Mouse (Mus musculus) frontal cortex, postnatal 10 days (tissue): ENCODE data around the gene Olfr1459.

ENCODE experiments used
- DNase-seq, 2 experiments: peaks; one replicate each; pipeline ENCODE4 v3.0.0; 2022; ENCODE audit warnings: low spot score in 2 of 2, mixed read lengths in 1 of 2

The Olfr1459 gene

GRCm38 (mm10) chr19:13149449-13149848, at the start of gene Olfr1459:
Olfr1459 (minus strand) TSS chr19:13149549.
- DNase-seq = no peak

GRCm38 (mm10) chr19:13185434-13185833, 36.1 kb upstream of the Olfr1459 start, which contains the start of gene Olfr1462:
Olfr1462 (plus strand) TSS chr19:13185734.
- DNase-seq = no peak

- no peak for DNase-seq
Observed at GRCm38 (mm10) chr19:13162700-13163099, 13.4 kb upstream of the Olfr1459 start, which contains the start of gene Olfr1461. Olfr1461 (plus strand) TSS chr19:13163000.

GRCm38 (mm10) chr19:13106675-13107074, 42.7 kb downstream of the Olfr1459 start, which contains the start of gene Olfr1458:
Olfr1458 (minus strand) TSS chr19:13106775.
- no peak for DNase-seq

- no peak for DNase-seq
Observed at GRCm38 (mm10) chr19:13097791-13098190, 51.6 kb downstream of the Olfr1459 start, which contains the start of gene Olfr1457. Olfr1457 (minus strand) TSS chr19:13097891.

- no peak for DNase-seq
Observed at GRCm38 (mm10) chr19:13093908-13094307, 55.4 kb downstream of the Olfr1459 start.
